Mouse (Mus musculus) kidney, embryonic 15.5 days (tissue): ENCODE data around the gene Psmb1. TPM values are rescaled to one million over a fixed set of nuclear protein-coding genes. Genes with fewer than 3 reads are reported as not detected.

ENCODE experiments used
- ATAC-seq: fragments of 200-750 bp; cut with Nextera tagmentation; replicated peaks from 2 replicates; pipeline ENCODE4 v1.8.0; 2017; ENCODE audit warnings: moderate TSS enrichment; ENCODE audit not compliant: low FRiP score
- H3K27ac ChIP-seq: fragments of 300-500 bp; sonication (generic); 2 replicates; pipeline ENCODE4 v1.5.1; 2015; ENCODE audit warnings: mild to moderate bottlenecking, inconsistent platforms
- H3K27me3 ChIP-seq: fragments of 300-500 bp; sonication (generic); 2 replicates; pipeline ENCODE4 v1.6.1; 2015; ENCODE audit warnings: inconsistent platforms
- H3K36me3 ChIP-seq: fragments of 300-500 bp; sonication (generic); 2 replicates; pipeline ENCODE4 v1.6.1; 2015; ENCODE audit warnings: inconsistent platforms
- H3K4me1 ChIP-seq: fragments of 300-500 bp; sonication (generic); 2 replicates; pipeline ENCODE4 v1.6.1; 2015; ENCODE audit warnings: inconsistent platforms
- H3K4me2 ChIP-seq: fragments of 300-500 bp; sonication (generic); 2 replicates; pipeline ENCODE4 v1.6.1; 2015; ENCODE audit warnings: moderate library complexity, mild to moderate bottlenecking, inconsistent platforms
- H3K4me3 ChIP-seq: fragments of 300-500 bp; sonication (generic); replicated peaks from 2 replicates; pipeline ENCODE4 v1.5.1; 2015; ENCODE audit warnings: mild to moderate bottlenecking, inconsistent platforms
- H3K9ac ChIP-seq: fragments of 300-500 bp; sonication (generic); 2 replicates; pipeline ENCODE4 v1.6.1; 2015; ENCODE audit warnings: mild to moderate bottlenecking, inconsistent platforms
- H3K9me3 ChIP-seq: fragments of 300-500 bp; sonication (generic); replicated peaks from 2 replicates; pipeline ENCODE4 v1.6.1; 2016; ENCODE audit warnings: inconsistent platforms
- WGBS: fragments of 180-500 bp; shearing (Covaris S2); methylation state at CpG from one replicate; pipeline ENCODE4 v1.1.7; 2015; ENCODE audit warnings: mixed read lengths; 5-methylcytosine and 5-hydroxymethylcytosine counted together
- polyA plus RNA-seq: library from polyadenylated mRNA; unstranded; fragments of >200 nt; fragmentation: Nextera tagmentation; extraction: Ambion mirVana; gene quantifications from 2 replicates; pipeline ENCODE4 v1.2.1, GENCODE M21; 2015

Psmb1 gene
- polyA plus RNA-seq, 1 experiment from 2014 or later, result 265 TPM

DNA sequence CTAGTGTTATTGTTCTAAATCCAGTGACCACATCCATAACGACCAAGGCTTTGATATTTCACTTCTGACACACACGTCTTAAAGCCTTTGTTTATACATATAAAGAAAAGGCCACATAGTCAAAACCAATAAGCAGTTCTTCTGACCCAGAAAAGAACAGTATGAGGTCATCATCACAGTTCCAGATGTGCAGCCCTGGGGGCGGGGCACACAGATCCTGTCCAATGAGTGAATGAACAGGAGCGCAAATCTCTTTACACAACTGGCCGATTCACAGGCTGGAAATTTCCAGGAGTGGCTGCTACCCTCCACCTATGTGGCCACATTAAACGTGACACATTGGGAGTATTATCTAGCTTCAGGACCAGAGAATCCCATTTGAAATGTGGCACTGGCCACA, 70.1 kb downstream of the Psmb1 start:
- H3K9me3 ChIP-seq, result no peaks in the 10 kb centered on the region
- H3K4me2 ChIP-seq, result no peak overlapping the region
- no peak overlapping the region for H3K9ac ChIP-seq
- no peak overlapping the region for H3K27ac ChIP-seq
- peaks cover 85% of the 10 kb centered on the region for H3K36me3 ChIP-seq
- no peak overlapping the region for H3K4me3 ChIP-seq
- 84% methylated on average over 6 of the region's 6 CpGs for WGBS
- no peaks in the 10 kb centered on the region for H3K4me1 ChIP-seq
- H3K27me3 ChIP-seq, result no peaks in the 10 kb centered on the region
- no peak for ATAC-seq

DNA sequence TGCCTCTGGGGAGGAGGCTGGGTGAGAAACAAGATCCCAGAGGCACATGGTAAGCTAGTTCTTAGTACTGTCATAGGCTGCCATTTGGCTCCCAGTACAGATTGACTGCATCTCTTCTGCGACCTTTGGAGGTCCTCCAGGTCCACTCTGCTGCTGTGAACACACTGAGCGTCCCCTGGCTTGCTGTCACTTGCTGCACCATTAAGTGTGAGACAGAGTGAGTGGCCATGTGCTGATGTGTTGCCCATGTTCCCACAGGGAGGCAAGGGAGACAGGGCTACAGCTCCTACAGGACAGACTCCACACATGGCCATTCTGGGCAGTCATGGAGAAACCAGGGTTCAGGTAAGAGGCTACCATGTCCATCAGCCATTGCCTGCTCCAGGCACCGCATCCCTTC, 73.6 kb downstream of the Psmb1 start:
- H3K9ac ChIP-seq, result no peak overlapping the region
- no peaks in the 10 kb centered on the region for H3K4me1 ChIP-seq
- no peak for ATAC-seq
- no peak overlapping the region for H3K4me2 ChIP-seq
- no peak overlapping the region for H3K4me3 ChIP-seq
- WGBS, result 52% methylated on average over 3 of the region's 3 CpGs
- H3K27ac ChIP-seq, result no peak overlapping the region
- H3K9me3 ChIP-seq, result no peaks in the 10 kb centered on the region
- no peaks in the 10 kb centered on the region for H3K27me3 ChIP-seq
- peaks cover 92% of the 10 kb centered on the region for H3K36me3 ChIP-seq

Other genes starting within 250 kb of the Psmb1 start
- gene Dll1, start 122.9 kb downstream of the Psmb1 start, polyA plus RNA-seq, result 30.9 and 32.0 TPM in 2 replicates
- 28.1 and 28.7 TPM in 2 replicates for gene Fam120b, start 103.5 kb downstream of the Psmb1 start, polyA plus RNA-seq
- 49.4 and 51.1 TPM in 2 replicates for gene Tbp, start 137 bp upstream of the Psmb1 start, polyA plus RNA-seq
- 44.8 and 51.2 TPM in 2 replicates for gene Pdcd2, start 27.6 kb upstream of the Psmb1 start, polyA plus RNA-seq
- 2.0 and 2.9 TPM in 2 replicates for gene Prdm9, start 64.6 kb upstream of the Psmb1 start, polyA plus RNA-seq
- 29.5 and 30.9 TPM in 2 replicates for gene Chd1, start 205.2 kb upstream of the Psmb1 start, polyA plus RNA-seq